Mouse (Mus musculus) E14TG2a.4 (cell line): ENCODE data around the gene Psmd14.

Experiments used
- CTCF ChIP-seq: conservative IDR thresholded peaks from 2 replicates; pipeline ENCODE4 v1.5.1; 2014; ENCODE audit warnings: low read length
- NANOG ChIP-seq: IDR thresholded peaks from 2 replicates; pipeline ENCODE4 v1.6.1; 2014; ENCODE audit warnings: borderline replicate concordance, low read length, mixed read lengths
- POU5F1 ChIP-seq: IDR thresholded peaks from 2 replicates; pipeline ENCODE4 v1.6.1; 2014; ENCODE audit warnings: low read length, borderline replicate concordance

DNA sequence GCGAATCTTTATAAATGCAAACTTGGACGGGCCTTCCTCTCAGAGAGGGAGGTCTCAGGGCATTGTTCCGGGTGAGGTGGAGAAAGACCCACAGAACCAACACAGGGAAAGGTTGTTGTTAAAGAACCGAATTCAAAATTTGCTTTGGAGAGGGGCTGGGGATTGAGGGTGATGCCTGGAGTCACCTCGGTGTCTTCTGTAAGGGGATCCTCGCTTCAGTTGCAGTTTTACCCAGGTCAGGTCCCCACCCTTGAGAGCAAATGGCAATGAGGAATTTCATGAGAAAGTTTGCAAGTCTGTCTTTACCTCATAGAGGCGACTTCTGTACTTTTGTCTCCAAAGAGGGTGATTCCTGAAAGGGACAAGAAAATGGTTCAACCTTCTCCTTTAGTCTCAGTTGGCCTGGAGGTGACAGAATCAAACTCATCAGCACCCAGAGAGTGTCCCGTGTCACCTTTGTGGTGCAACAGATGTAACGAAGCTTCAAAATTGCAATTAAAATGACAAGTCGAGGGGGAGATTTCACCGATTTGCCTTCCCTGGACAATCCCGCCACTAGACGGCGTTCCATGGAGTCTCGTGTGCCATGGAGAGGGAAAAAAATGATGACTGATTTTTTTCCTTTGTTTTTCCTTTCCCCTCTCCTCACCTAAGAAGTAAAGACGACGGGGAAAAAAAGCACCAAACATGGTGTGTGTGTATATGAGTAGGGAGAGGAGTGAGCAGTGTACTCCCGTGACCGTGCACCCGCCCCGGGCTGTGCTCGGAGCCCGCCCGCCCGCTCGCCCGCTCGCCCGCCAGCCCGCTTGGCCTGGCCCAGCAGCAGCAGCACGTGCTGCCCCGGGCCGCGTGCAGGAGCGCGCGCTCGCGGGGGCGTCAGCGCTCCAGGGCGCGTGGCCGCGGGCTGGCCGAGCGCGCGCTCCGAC is 103.3 kb downstream of the Psmd14 start:
- TF ChIP-seq CTCF (peak; percentile 46), NANOG (no peak), POU5F1 (no peak)
